Comparison of ENCODE assay signal across 27 mouse cellular contexts in the genomic region with DNA sequence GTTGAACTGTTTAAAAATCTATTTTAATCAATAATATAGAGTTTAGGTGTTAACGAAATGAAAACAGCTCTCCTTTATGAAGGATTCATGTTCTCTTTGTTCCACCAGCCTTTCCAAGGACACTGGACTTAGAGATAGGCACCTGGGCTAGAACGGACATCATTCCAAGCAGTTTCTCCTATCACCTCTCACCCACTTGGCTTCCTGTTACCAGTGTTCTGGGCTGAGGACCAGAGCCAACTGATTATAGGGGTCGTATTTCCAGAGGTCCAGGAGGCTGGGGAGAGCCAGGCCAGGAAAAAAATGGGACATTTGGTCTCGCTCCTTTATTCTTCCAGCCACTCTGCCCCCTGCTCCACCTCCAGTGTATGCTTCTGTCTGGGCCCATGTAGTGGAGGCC. TPM values are rescaled to one million over a fixed set of nuclear protein-coding genes. Genes with fewer than 3 reads are reported as not detected.
DNase-seq lines count a peak whose midpoint lies in the region; ATAC-seq and TF ChIP-seq lines count a peak whose summit lies in the region.
"Had no signal": no experiment of that assay in that cellular context is flagged by ENCODE, and none has a peak within 500 bp of the region (broad histone marks: within the 10 kb centered on the region; RNA-seq: fewer than 3 reads in every experiment).

No protein-coding gene starts in this region.

- no peaks in the 10 kb centered on the region for H3K9me3 ChIP-seq in liver, postnatal 0 days (ENCODE audit: low read length)
- H3K9me3 ChIP-seq in liver, embryonic 11.5 days (ENCODE audit: control insufficient read depth, low read length), result no peaks in the 10 kb centered on the region
- H3K9me3 ChIP-seq in heart, embryonic 12.5 days (replicated peaks), result no peaks in the 10 kb centered on the region
- no peaks in the 10 kb centered on the region for H3K9me3 ChIP-seq in heart, embryonic 16.5 days (replicated peaks; ENCODE audit: control insufficient read depth, low read length)
- H3K9me3 ChIP-seq in forebrain, embryonic 14.5 days (replicated peaks; ENCODE audit: control insufficient read depth, low read length), result no peaks in the 10 kb centered on the region
- H3K9me3 ChIP-seq: hindbrain, embryonic 10.5 days; hindbrain, embryonic 15.5 days; kidney, embryonic 15.5 days; limb, embryonic 12.5 days; liver, embryonic 13.5 days; midbrain, embryonic 13.5 days; stomach, embryonic 15.5 days had no signal

- peak overlapping the region; percentile 83 for H3K27ac ChIP-seq in liver, postnatal 0 days (ENCODE audit: low read depth)
- no peak overlapping the region for H3K27ac ChIP-seq in liver, embryonic 11.5 days (ENCODE audit: low read depth, low read length)
- H3K27ac ChIP-seq in heart, embryonic 12.5 days (ENCODE audit: poor library complexity, severe bottlenecking), result peak overlapping the region; percentile 5; the same call in 1 of the 2 replicates
- peak overlapping the region; percentile 85 for H3K27ac ChIP-seq in heart, embryonic 16.5 days (ENCODE audit: low read length)
- H3K27ac ChIP-seq in forebrain, embryonic 14.5 days (ENCODE audit: low read depth, low read length), result no peak overlapping the region
- H3K27ac ChIP-seq: hindbrain, embryonic 10.5 days; hindbrain, embryonic 15.5 days; kidney, embryonic 15.5 days; left cerebral cortex, adult 2 months; limb, embryonic 12.5 days; liver, embryonic 13.5 days; macrophage; midbrain, embryonic 13.5 days; stomach, embryonic 15.5 days had no signal

- DNase-seq in liver, postnatal 0 days, result no peak
- DNase-seq in liver, embryonic 11.5 days (ENCODE audit: low spot score), result no peak
- DNase-seq in urinary bladder, adult 18-20 months (ENCODE audit: low spot score in 2 of 2), result no peak
- no peak for DNase-seq in forebrain, embryonic 14.5 days (ENCODE audit: low spot score)
- DNase-seq: adrenal gland, postnatal 25 days; B cell, adult 2 months; cerebellum, adult 18-20 months; cerebellum, postnatal 10 days; forebrain, postnatal 0 days; kidney, adult 18-20 months; kidney, postnatal 25 days; liver, embryonic 13.5 days; lung, adult 2 months; lung, postnatal 10 days; thymus, adult 2 months; thymus, postnatal 4 days had no signal

- no peak for TF ChIP-seq EP300 in liver, postnatal 0 days (IDR thresholded peaks at IDR 0.05; ENCODE audit: low read depth)

- H3K27me3 ChIP-seq in liver, postnatal 0 days (ENCODE audit: insufficient read depth, low read length), result no peaks in the 10 kb centered on the region
- H3K27me3 ChIP-seq in liver, embryonic 11.5 days (replicated peaks; ENCODE audit: control insufficient read depth, insufficient read depth, low read length), result no peaks in the 10 kb centered on the region
- H3K27me3 ChIP-seq in heart, embryonic 12.5 days (replicated peaks), result 0 out of 2 replicates have a peak, but pooled peaks cover under 1% of the 10 kb centered on the region
- no peaks in the 10 kb centered on the region for H3K27me3 ChIP-seq in heart, embryonic 16.5 days (ENCODE audit: control insufficient read depth, insufficient read depth, low read length)
- H3K27me3 ChIP-seq in forebrain, embryonic 14.5 days (replicated peaks; ENCODE audit: control insufficient read depth, insufficient read depth, low read length), result no peaks in the 10 kb centered on the region
- H3K27me3 ChIP-seq: hindbrain, embryonic 15.5 days; kidney, embryonic 15.5 days; limb, embryonic 12.5 days; midbrain, embryonic 13.5 days; stomach, embryonic 15.5 days had no signal

- H3K4me3 ChIP-seq in liver, postnatal 0 days (ENCODE audit: low read depth, low read length), result no peak overlapping the region
- no peak overlapping the region for H3K4me3 ChIP-seq in liver, embryonic 11.5 days (ENCODE audit: low read depth, low read length)
- no peak overlapping the region for H3K4me3 ChIP-seq in heart, embryonic 12.5 days
- no peak overlapping the region for H3K4me3 ChIP-seq in heart, embryonic 16.5 days (ENCODE audit: low read length)
- H3K4me3 ChIP-seq in forebrain, embryonic 14.5 days (ENCODE audit: low read depth, low read length), result no peak overlapping the region
- H3K4me3 ChIP-seq: erythroblast, embryonic 14.5 days; hindbrain, embryonic 10.5 days; hindbrain, embryonic 15.5 days; kidney, embryonic 15.5 days; left cerebral cortex, adult 2 months; limb, embryonic 12.5 days; liver, embryonic 13.5 days; midbrain, embryonic 13.5 days; stomach, embryonic 15.5 days had no signal

- peaks cover 32% of the 10 kb centered on the region for H3K4me1 ChIP-seq in liver, postnatal 0 days (ENCODE audit: insufficient read depth)
- 0 out of 2 replicates have a peak, but pooled peaks cover 3% of the 10 kb centered on the region for H3K4me1 ChIP-seq in liver, embryonic 11.5 days (replicated peaks; ENCODE audit: control insufficient read depth, insufficient read depth, low read length)
- peaks cover 25% of the 10 kb centered on the region for H3K4me1 ChIP-seq in heart, embryonic 12.5 days (replicated peaks)
- H3K4me1 ChIP-seq in heart, embryonic 16.5 days (ENCODE audit: control insufficient read depth, insufficient read depth, low read length), result peaks cover 17% of the 10 kb centered on the region
- H3K4me1 ChIP-seq in forebrain, embryonic 14.5 days (ENCODE audit: control insufficient read depth, insufficient read depth, low read length), result no peaks in the 10 kb centered on the region
- H3K4me1 ChIP-seq: hindbrain, embryonic 10.5 days; hindbrain, embryonic 15.5 days; limb, embryonic 12.5 days; midbrain, embryonic 13.5 days; stomach, embryonic 15.5 days had no signal

- ATAC-seq in liver, postnatal 0 days, result no peak
- ATAC-seq in liver, embryonic 11.5 days (replicated peaks; ENCODE audit: low FRiP score), result no peak
- ATAC-seq in heart, embryonic 12.5 days (ENCODE audit: insufficient number of reproducible peaks, low FRiP score), result 0 out of 2 replicates have a peak, but pooled peaks have one; percentile 17
- peak; percentile 62 for ATAC-seq in heart, embryonic 16.5 days (replicated peaks; ENCODE audit: extremely low read depth, insufficient read depth, low FRiP score)
- ATAC-seq in forebrain, embryonic 14.5 days, result no peak
- ATAC-seq: forebrain, postnatal 0 days; midbrain, embryonic 13.5 days had no signal

- 52% methylated on average over 4 of the region's 4 CpGs for WGBS in liver, postnatal 0 days (ENCODE audit: insufficient replicate concordance)
- WGBS in liver, embryonic 11.5 days, result 64% methylated on average over 4 of the region's 4 CpGs
- WGBS in heart, embryonic 12.5 days, result 26% methylated on average over 4 of the region's 4 CpGs
- 26% methylated on average over 4 of the region's 4 CpGs for WGBS in heart, embryonic 16.5 days
- 73% methylated on average over 4 of the region's 4 CpGs for WGBS in forebrain, embryonic 14.5 days

- no peaks in the 10 kb centered on the region for H3K36me3 ChIP-seq in liver, postnatal 0 days (replicated peaks; ENCODE audit: insufficient read depth, low read length)
- H3K36me3 ChIP-seq in liver, embryonic 11.5 days (ENCODE audit: control insufficient read depth, insufficient read depth, low read length), result no peaks in the 10 kb centered on the region
- no peaks in the 10 kb centered on the region for H3K36me3 ChIP-seq in heart, embryonic 12.5 days
- H3K36me3 ChIP-seq in heart, embryonic 16.5 days (ENCODE audit: control insufficient read depth, insufficient read depth), result no peaks in the 10 kb centered on the region
- H3K36me3 ChIP-seq in forebrain, embryonic 14.5 days (ENCODE audit: control insufficient read depth, insufficient read depth, low read length), result no peaks in the 10 kb centered on the region
- H3K36me3 ChIP-seq: hindbrain, embryonic 10.5 days; hindbrain, embryonic 15.5 days; kidney, embryonic 15.5 days; limb, embryonic 12.5 days; liver, embryonic 13.5 days; midbrain, embryonic 13.5 days; stomach, embryonic 15.5 days had no signal

- TF ChIP-seq CTCF in liver, postnatal 0 days (IDR thresholded peaks at IDR 0.05; ENCODE audit: low read depth), result no peak

- no peak overlapping the region for H3K9ac ChIP-seq in liver, postnatal 0 days (replicated peaks)
- no peak overlapping the region for H3K9ac ChIP-seq in liver, embryonic 11.5 days (ENCODE audit: low read depth, low read length)
- H3K9ac ChIP-seq in heart, embryonic 12.5 days, result no peak overlapping the region
- peak overlapping the region; percentile 29; the same call in 1 of the 2 replicates for H3K9ac ChIP-seq in heart, embryonic 16.5 days (ENCODE audit: low read length)
- no peak overlapping the region for H3K9ac ChIP-seq in forebrain, embryonic 14.5 days (ENCODE audit: low read length)
- H3K9ac ChIP-seq: forebrain, postnatal 0 days; hindbrain, embryonic 15.5 days; kidney, embryonic 15.5 days; limb, embryonic 12.5 days; liver, embryonic 13.5 days; midbrain, embryonic 13.5 days; stomach, embryonic 15.5 days had no signal

- H3K4me2 ChIP-seq in liver, postnatal 0 days (ENCODE audit: low read depth, low read length), result no peak overlapping the region
- no peak overlapping the region for H3K4me2 ChIP-seq in liver, embryonic 11.5 days
- no peak overlapping the region for H3K4me2 ChIP-seq in heart, embryonic 12.5 days
- H3K4me2 ChIP-seq in heart, embryonic 16.5 days (ENCODE audit: low read depth, low read length), result peak overlapping the region; percentile 30; the same call in 1 of the 2 replicates
- H3K4me2 ChIP-seq in forebrain, embryonic 14.5 days (ENCODE audit: low read length), result no peak overlapping the region
- H3K4me2 ChIP-seq: hindbrain, embryonic 15.5 days; kidney, embryonic 15.5 days; limb, embryonic 12.5 days; liver, embryonic 13.5 days; midbrain, embryonic 13.5 days; stomach, embryonic 15.5 days had no signal

RNA-seq across cellular contexts. Expression of gene Trp53inp2, which starts 8.4 kb away (rescaled TPM):
- polyA plus RNA-seq in liver, postnatal 0 days (2015; fragmentation: Nextera tagmentation; extraction: Ambion mirVana), result 28.0 and 29.5 TPM in 2 replicates
- polyA plus RNA-seq in liver, embryonic 11.5 days (2014; fragmentation: Nextera tagmentation; extraction: Ambion mirVana), result 6.6 and 7.0 TPM in 2 replicates
- polyA plus RNA-seq in heart, embryonic 12.5 days (2016; fragmentation: Nextera tagmentation; extraction: Ambion mirVana), result 137 and 138 TPM in 2 replicates
- polyA plus RNA-seq in heart, embryonic 16.5 days (2015; fragmentation: Nextera tagmentation; extraction: Ambion mirVana), result 126 and 132 TPM in 2 replicates
- 57.7 and 72.6 TPM in 2 replicates for polyA plus RNA-seq in forebrain, embryonic 14.5 days (2014; fragmentation: Nextera tagmentation; extraction: Ambion mirVana)

RNA-seq across cellular contexts. Expression of gene Pigu, which starts 15.2 kb away (rescaled TPM):
- polyA plus RNA-seq in liver, postnatal 0 days (2015; fragmentation: Nextera tagmentation; extraction: Ambion mirVana), result 15.3 and 15.9 TPM in 2 replicates
- polyA plus RNA-seq in liver, embryonic 11.5 days (2014; fragmentation: Nextera tagmentation; extraction: Ambion mirVana), result 51.7 and 51.9 TPM in 2 replicates
- 56.1 and 56.2 TPM in 2 replicates for polyA plus RNA-seq in heart, embryonic 12.5 days (2016; fragmentation: Nextera tagmentation; extraction: Ambion mirVana)
- 56.5 and 59.2 TPM in 2 replicates for polyA plus RNA-seq in heart, embryonic 16.5 days (2015; fragmentation: Nextera tagmentation; extraction: Ambion mirVana)
- polyA plus RNA-seq in forebrain, embryonic 14.5 days (2014; fragmentation: Nextera tagmentation; extraction: Ambion mirVana), result 63.6 and 70.8 TPM in 2 replicates

Comparison
In these comparisons a context has a peak if more than half of its experiments do, and no peak if none do; other contexts are left out.
1. H3K27ac ChIP-seq: peak in liver, postnatal 0 days (single experiment), heart, embryonic 12.5 days (single experiment) and heart, embryonic 16.5 days (single experiment); none in liver, embryonic 11.5 days (single experiment) and forebrain, embryonic 14.5 days (single experiment).
2. ATAC-seq: peak in heart, embryonic 12.5 days (single experiment) and heart, embryonic 16.5 days (single experiment); none in liver, postnatal 0 days (single experiment), liver, embryonic 11.5 days (single experiment) and forebrain, embryonic 14.5 days (single experiment).